Mouse (Mus musculus): ENCODE measurements at regions not wholly inside any gene's neighbourhood (a gene's known extent, or its start where the extent isn't known, plus 50 kb on each side); places are given as distances from the start of the nearest gene placed in this dataset.
"Not testable (repeated sequence)": the region's sequence is repeated elsewhere in the genome, so short reads cannot be mapped to it uniquely, and the experiment has no call there.

DNA sequence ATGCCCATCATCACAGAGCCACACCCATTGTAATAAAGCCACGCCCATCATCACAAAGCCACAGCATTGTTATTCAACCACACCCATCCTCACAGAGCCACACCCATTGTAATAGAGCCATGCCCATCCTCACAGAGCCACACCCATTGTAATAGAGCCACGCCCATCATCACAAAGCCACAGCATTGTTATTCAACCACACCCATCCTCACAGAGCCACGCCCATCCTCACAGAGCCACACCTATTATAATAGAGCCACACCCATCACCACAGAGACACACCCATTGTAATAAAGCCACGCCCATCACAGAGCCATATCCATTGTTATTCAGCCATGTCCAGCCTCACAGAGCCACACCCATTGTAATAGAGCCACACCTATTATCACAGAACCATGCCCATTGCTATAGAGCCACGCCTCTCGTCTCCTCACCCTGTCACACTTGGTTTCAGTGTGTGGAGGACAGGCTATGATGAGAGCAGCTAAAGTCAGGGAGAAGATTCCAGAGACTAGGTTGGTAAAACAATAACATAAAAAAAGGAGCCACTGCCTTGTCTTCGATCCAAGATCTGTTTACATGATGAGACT, 85.6 kb downstream of the Gxylt1 start:
- DNase-seq (ENCODE audit: low read depth, low spot score) = no peak

DNA sequence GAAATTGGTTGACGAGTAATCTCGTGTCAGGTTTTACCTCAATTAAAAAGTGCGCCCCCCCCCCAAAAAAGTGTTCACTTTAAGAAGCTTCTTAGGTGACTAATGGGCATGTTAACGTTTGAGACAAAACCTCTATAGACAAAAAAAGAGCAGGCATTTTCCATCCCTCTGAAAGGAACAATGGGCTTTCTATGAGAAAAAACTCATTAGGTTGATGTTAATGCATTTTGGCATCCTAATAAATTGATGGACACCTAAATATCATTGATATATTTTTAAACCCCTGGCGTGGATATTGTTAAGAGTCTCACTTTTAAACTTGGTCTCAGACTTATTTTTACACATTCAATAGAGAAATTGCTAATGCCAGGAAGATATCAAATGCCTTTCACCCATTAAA, 98.8 kb downstream of the Gxylt1 start:
- no peak for DNase-seq (ENCODE audit: low read depth, low spot score)

DNA sequence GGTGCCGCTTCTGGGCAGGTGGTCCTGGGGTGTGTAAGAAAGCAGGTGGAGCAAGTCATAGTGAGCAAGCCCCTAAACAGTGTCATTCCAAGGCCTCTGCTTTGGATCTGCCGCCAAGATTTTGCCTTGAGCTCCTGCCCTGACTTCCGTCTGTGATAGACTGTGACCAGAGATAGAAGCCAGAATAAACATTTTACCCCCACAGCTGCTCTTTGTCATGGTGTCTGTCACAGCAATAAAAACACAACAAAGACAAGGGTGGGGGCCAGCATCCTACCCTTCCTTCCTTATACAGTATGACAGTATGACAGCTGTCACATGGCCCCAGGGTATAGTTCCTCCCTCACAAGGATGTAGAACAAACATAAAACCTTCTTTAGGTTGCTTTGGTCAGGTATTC, 106.2 kb downstream of the Gxylt1 start:
- DNase-seq (ENCODE audit: low read depth, low spot score) = no peak

DNA sequence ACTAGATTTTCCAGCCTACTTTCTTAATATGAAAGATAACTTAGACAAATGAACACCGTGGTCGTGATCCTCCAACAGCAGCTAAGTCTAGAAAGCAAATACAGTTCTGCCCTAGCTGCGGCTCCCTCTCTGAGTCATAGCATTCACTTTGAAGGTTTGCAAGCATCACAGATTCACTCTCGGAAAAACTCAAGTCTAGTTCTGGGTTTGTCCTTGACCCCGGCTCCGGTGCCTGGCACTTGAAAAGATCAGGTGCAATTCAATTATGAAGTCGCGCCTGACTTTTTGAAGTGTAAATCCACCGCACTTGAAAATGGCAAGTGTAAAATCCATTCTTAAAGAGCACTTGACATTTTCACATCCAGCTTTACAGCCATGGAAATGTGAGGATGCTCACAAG, 107.5 kb downstream of the Gxylt1 start:
- DNase-seq (ENCODE audit: low read depth, low spot score) = no peak

DNA sequence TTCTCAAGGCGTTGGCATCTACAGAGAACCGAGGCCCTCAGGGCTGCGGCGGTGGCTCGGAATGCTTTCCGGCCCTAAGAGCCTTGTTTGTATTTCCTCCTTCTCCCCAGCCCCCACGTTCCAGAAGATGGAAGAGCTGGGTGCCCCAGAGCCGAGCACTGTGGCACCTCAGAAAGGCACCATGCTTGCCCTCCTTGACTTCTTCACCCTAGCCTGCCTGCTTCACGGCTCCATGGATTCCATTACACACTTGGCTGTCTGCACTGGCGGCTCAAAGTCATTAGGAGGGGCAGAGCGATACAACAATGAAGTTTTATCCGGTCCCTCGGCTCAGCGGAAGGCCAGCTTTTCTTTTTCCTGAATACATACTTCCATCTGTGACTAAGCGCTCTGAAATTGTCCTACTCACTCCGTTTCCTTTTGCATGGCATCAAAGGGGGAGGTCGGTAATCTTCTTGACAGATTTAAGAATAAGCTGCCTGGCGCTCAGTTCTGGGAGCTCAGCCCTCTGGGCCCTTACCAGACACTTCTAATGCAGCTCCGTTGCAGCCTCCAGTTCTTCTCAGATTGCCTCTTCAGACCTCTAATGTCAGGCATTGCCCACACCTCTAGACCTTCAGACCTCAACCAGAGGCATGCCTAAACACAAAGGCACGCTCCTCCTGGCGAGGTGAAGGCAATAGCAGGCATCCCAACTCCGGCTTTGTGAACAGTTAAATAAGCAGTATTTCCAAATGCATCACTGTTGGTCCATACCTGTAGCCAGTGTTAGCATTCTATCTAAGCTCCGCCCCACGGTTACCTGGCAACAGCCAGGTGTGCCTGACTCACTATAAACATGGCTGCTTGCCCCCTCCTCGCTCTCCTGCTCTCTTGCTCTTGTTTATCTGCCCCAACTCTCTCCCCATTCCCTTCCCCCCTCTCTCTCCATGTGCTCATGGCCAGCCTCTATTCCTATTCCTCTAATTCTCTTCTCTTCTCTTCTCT, 112.8 kb downstream of the Gxylt1 start:
- peak; percentile 19 for DNase-seq (ENCODE audit: low read depth, low spot score)

DNA sequence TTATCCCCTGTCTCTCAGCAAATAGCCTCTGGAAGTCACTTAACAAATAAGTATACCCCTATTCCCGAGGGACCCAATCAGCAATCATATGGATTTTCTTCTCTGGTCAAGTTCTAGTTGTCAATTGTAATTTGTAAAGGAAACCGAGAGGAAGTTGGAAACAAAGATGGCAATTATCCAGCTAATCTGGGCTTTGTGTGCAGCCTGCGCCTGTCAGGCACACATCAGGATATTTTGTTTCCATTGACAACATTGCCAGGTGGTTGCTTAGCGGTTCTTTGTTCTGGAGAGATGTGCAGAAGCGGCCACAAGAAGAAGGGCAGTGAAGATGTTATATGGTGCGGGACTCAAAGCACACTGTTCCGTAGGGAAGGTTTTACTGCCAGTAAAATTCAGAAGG, 113.7 kb downstream of the Gxylt1 start:
- peak; percentile 23 for DNase-seq (ENCODE audit: low read depth, low spot score)

DNA sequence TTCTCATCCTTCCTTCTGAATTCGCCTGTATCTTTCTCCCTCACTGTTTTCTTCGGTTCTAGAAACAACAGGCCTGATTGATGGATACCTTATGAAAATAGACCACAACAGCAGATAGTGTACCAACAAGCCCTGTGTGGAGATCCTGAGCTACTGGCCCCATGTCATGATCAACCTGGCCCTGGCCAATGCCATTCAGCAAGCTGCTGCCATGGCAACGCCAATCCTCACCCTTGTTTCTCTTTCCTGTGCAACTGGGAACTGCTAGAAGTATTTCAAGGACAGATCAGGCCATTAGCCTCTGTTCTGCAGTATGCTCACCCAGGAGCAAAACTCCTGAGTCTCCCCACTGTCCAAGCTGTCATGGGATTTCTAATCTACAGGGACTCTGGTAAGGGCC, 119.2 kb downstream of the Gxylt1 start:
- no peak for DNase-seq (ENCODE audit: low read depth, low spot score)

DNA sequence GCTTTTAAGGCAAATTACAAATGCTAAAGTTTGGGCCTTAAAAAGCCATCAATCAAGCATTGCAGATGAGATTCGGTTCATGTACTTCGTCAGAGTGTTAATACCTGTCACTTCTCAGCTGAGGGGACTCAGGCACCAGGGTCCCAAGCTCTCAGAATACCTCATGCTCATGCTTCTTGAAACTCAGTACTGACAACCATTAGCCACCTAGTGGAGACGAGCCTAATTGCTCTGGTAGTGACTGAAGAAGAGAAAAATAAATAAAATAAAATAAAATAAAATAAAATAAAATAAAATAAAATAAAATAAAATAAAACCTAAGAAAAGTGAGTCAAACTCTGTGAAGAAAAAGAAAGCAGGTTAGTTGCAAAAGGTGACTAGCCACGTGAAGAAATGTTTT, 121.0 kb downstream of the Gxylt1 start:
- DNase-seq (ENCODE audit: low read depth, low spot score) = no peak

DNA sequence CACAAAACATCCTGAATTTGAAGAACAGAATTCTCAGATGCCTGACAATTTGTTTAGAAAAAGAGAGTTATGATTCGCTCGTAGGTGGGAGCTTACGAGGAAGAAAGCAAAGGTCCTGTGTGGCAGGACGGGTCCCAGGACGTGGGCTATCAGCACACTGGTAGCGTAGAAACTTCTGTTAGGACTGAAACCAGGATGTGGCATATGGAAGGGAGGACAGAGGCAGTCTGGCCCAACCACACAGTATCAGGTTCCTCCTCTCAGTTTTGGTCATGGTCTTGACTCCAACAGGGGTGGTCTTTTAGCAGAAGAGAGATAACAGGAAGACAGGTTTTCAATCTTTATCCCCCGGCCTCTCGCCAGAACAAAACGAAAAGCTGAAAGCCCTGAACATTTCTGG, 130.1 kb downstream of the Gxylt1 start:
- no peak for DNase-seq (ENCODE audit: low read depth, low spot score)

DNA sequence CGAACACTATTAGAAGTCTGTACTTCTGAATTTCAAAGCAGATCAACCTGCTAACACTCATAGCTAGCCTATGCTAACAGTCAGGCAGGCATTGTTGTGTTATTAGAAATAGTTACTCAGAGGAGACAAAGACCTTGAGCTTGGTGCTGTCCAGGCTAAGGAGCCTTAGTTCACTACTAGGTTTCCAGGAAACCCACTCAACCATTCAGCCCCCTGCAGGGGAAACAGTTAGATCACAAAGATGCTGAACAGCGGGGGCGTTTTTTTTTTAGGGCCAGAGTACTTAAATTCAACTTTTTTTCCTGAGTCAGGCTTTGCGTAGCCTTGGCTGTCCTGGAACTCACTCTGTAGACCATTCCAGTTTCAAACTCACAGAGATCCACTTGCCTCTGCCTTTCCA, 130.7 kb downstream of the Gxylt1 start:
- DNase-seq (ENCODE audit: low read depth, low spot score) = no peak

DNA sequence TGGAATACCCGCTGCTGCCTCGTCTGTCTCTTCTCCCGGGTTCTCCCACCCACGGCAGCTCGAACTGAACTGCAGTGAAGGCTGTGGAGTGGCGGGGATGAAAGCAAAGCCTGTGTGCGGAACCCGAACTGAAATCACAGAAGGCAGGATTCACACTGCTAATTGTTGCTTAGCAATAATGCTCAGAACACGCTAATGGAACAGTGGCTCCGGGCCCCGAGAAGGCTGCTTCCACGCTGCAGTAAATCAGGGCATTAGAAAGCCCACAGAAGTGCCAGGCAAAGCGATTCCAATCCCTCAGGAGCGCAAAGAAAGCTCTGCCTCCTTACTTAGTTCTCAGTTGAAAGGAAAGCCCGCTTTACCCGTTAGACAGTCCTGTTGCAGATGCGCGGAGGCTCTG, 141.6 kb downstream of the Gxylt1 start:
- DNase-seq (ENCODE audit: low read depth, low spot score) = no peak

DNA sequence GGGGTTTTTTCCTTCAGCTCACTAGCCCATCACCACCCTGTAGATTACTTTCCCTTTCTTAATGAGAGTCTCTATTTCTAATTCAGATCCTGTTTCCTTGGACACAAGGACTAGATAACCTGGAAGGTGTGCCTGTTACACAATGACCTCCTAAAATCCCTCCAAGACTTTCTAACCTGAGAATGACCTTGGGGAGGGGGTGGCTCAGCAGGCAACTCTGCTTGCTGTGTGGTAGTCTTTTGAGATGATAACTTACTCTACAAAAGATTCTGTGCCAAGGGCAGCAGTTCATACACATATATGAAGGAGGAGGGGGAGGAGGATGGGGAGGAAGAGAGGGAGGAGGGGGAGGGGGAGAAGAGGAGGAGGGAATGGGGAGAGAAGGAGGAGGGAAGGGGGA, 143.9 kb downstream of the Gxylt1 start:
- DNase-seq (ENCODE audit: low read depth, low spot score) = no peak

DNA sequence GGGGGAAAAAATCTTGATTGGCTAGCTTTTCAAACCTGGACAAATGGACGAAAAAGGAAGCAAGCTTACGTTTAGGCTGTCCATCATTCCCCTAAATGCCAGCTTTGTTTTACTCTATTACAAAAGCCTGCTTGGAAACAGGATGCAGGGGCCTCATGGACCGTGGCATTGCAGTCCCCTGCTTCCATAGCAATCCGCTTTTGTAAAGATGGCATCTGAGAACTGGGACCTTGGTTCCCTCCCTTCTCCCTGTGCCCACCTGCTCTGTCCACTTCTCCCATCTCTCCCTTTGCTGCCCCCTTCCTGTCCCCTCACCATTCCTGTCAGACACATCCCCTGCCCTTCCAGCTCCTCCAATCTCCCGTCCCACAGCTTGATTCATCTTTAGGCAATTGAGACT, 149.7 kb downstream of the Gxylt1 start:
- DNase-seq (ENCODE audit: low read depth, low spot score) = no peak

DNA sequence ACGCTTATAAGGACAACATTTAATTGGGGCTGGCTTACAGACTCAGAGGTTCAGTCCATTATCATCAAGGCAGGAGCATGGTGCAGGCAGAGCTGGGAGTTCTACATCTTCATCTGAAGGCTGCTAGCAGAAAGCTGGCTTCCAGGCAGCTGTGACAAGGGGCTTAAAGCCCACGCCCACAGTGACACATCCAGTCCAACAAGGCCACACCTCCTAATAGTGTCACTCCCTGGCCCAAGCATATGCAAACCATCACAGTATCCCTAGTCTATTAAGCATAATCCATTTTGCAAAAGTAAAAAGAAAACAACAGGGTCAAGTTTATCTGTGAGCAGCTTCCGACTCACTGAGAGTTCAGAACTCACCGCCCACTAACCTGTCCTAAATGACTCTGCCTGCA, 153.8 kb downstream of the Gxylt1 start:
- no peak for DNase-seq (ENCODE audit: low read depth, low spot score)

DNA sequence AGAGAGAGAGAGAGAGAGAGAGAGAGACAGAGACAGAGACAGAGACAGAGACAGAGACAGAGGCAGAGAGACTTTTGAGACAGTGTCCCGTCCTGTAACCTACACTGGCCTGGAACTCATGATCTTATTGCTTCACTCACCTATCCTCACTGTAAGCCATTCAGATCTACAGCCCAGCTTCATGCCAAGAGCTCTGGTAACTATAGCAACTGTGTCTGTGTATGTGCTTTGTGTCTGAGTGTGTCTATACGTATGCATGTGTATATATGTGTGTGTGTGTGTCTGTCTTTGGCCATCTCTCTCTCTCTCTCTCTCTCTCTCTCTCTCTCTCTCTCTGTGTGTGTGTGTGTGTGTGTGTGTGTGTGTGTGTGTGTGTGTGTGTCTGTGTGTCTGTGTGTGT, 157.2 kb downstream of the Gxylt1 start:
- DNase-seq (ENCODE audit: low read depth, low spot score) = not testable (repeated sequence)

DNA sequence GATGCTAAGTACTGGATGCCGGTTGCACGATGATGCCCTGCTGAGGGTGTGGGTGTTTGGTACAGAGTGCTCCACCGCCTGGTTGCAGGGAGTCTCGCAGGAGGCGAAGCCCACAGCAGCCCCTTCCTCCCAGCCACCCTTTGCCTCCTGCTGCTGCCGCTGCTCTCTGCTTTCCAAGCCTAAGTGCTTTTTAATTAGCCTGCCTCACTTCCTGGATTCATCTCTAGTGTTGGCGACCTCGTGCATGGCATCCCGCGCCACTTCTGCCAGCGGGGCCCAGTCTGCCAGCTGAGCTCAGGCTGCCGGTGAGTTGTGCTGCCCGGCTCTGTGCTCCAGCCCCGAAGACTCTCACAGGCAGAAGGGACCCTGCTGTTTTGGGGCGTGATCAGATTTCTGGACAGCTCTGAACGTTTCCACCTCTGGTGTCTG, 159.3 kb downstream of the Gxylt1 start:
- peak; percentile 56 for DNase-seq (ENCODE audit: low read depth, low spot score)

DNA sequence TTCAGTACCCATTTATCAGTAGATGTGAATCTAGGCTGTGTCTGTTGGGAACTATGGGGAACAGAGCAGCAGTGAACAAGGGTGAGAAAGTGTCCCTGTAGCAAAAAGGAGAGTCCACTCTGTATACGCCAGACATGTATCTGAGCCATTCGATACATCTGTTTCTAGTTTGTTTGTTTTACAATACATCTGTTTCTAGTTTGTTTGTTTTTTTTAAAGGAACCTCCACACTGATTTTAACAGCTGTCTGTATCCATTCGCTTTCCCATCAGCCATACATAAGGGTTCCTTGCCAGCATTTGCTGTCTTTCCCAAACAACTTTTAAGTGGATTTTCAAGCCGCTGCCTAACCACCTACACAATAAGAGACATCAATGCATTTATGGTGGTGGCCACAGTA, 170.0 kb downstream of the Gxylt1 start:
- no peak for DNase-seq (ENCODE audit: low read depth, low spot score)

DNA sequence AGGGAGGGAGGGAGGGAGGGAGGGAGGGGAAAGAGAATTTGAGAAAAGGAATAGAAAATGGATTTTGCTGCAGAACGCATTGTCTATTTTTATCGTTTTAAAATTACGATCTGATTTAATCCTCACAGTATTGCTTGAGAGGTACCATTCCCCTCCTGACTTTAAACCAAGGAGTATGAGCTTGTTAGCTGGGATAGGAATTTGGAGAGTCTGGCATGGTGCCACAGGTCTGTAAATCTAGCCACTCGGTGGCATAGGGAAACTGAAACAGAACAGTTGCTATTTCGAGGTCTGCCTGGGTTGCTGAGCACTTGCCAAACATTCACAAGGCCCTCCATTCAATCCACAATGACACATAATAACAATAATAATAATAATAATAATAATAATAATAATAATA, 171.6 kb downstream of the Gxylt1 start:
- DNase-seq (ENCODE audit: low read depth, low spot score) = no peak

DNA sequence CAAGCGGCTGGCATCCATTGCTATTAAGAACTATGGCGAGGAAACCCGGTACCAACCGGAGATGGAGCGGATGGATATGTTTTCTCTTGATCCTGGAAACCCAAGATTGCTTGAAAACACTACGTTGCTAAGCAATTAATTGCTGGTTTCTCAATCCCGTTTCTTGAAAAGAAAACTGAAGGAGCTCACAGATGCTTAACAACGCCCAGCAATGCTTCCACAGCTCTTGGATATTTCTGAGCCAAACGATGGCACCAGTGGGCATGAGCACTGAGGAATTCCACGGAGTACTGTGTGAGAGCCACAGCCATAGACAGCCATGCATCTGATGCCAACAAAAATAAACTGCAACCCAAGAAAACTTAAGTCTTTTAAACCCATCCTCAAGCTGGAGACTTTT, 173.1 kb downstream of the Gxylt1 start:
- no peak for DNase-seq (ENCODE audit: low read depth, low spot score)

DNA sequence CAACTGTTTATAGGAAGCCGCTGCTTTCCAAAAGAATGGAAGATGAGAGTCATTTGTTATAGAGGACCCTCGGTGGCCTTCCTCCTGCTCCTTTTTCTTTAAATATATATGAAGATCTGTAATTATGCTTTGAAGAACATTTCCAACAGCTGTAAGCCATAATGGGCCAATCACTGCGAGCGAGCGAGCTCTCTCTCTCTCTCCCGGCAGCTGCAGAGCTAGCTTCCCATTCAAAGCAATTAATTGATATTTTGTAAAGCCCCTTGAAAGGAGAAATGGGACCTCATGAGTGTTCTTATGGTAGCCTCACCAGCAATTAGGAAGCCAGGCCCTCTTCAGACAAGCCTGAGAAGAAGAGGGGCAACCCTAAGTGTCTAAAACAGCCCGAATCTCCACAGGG, 174.1 kb downstream of the Gxylt1 start:
- no peak for DNase-seq (ENCODE audit: low read depth, low spot score)

DNA sequence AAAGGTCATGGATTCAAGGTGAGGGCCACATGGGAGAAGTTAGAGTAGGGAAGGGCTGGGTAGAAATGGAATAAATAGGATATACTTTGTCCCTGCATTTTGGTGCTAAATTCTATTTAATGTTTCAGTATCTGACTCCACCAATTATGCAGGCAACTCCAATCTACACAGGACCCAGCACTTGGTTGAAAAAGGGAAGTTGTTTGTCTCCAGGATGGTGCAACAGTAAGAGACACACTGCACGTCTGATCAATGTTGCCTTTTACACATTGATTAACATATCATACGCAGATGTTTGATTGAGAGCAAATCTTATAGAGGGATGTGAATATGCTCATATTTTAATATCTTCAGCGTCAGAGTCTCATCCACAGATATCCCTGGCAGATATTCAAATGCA, 175.1 kb downstream of the Gxylt1 start:
- no peak for DNase-seq (ENCODE audit: low read depth, low spot score)

DNA sequence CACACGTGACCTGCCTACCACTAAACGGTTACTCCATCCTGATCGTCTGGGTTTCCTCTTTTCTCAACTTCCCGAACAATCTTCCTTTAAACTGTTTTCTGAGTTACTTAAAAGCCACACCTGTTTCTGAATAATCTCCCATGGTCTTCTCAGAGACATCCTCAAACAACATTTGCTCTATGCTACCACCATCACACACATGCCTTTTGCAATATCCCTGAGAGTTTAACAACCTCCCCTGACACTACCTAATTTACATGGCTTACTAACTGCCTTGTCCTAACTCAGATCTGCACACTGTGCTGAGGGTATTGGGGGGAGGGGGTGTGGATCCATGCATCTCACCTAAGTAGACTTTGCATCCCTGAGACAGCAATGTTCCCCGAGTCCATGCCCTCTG, 178.6 kb downstream of the Gxylt1 start:
- DNase-seq (ENCODE audit: low read depth, low spot score) = no peak

DNA sequence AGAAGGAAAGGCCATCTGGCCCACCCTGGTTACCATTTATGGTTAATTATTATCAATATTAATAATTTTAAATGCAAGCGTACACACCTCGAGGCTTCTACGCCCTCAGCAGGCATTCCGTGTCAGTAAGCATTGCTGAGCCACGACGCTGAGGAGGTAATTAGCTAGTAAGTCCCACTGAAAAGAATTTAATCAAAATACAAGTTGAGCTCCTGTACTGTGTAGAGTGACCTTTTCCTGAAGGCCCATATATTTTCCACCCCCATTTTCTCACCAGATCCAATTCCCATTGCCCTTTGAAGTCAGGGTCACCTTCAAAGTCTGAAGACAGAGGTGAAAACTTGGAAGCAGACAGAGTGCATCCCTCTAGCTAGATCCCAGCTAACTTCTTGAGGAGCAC, 179.8 kb downstream of the Gxylt1 start:
- DNase-seq (ENCODE audit: low read depth, low spot score) = no peak

Measured in mesoderm, embryonic 11.5 days (tissue).